Mouse (Mus musculus): ENCODE measurements around the gene Elmo1.

Elmo1 gene

DNA sequence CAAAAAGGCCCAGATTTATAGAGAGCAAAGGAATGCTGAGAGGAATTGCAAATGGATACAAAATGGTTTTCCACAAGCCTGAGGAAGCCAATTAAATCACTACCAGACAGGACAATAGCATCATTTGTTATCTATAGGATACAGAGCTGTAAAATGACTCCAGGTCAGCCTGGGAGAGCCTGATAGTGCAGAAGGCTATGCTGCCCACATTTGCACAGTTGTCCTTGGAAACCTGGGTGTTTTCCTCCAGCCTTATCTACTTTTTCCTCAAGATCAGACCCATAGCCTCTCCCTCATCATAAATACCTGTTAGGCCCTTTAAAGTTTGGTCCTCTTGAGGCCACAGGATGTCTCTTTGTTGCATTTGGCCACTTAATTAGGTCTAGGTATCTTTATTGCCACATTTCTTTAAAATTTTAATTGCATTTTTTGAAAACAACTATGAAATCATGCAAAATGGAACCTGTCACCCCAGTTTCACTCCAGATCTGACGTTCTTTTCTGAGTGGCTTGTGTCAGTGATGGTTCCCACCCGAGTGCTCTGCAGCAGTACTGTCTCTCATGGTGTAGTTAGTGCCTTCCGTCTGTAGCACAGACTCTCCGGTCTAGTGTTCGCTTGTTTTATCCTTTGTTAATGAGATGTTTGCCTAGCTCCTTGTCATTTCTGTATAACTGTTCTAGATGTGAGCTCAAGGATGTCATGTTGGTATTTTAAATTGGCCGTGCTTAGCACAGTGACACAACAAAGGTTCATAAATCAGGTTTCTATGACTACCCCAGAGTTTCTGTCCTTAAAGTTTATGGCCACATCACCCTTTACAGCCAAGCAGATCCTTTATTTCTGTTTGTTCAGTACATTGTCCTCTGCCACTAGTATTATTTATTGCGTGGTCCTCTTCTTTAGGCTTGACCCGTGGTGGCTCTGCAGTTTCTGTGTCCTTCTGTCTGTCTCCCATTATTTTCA is 167.4 kb downstream of the Elmo1 start:
- DNase-seq (ENCODE audit: low spot score in 2 of 2) = no peak

- no peak for DNase-seq (ENCODE audit: low spot score in 2 of 2)
Observed at GRCm38 (mm10) chr13:20263173-20263572, 172.8 kb downstream of the Elmo1 start.

DNA sequence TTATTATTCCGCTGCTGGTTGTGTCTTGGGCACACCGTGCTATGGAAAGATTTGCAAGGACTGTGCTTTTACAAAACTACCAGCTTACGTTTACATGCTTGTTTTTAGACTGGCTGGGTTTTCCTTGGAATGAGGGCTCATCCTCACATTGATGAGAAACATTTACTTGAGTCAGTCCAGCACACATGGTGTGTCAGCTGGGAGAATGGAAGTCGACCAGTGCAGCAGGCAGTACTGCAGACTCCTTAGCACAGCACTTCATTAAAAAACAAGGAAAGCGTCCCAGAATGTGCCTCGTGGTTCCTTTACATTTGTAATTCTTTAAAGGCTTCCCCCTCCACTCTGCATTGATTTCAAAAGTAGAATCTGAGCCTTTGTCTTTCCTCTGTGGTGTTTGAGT is 179.8 kb downstream of the Elmo1 start:
- no peak for DNase-seq (ENCODE audit: low spot score in 2 of 2)

DNA sequence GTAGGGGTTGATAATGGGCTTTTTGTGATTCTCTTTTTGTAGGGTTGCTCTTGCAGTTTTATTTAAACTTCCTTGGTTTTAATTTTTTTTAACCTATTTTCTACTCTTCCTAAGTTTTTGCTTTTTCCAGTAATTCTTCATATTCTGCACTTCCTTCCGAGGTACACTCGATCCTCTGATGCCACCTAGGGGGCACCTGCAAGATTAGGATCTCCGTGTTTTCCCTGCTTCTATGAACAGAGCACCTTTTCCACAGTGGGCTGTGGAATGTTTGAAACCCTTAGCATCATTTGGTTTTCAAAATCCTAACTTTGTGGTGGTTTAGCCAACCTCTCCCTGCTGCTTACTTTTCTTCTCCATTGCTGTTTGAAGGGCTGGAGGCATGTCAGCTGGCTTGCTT is 181.4 kb downstream of the Elmo1 start:
- peak in 1 of 2 experiments; percentile 15 for DNase-seq (ENCODE audit: low spot score in 2 of 2)

- peak in 1 of 2 experiments; percentile 20 for DNase-seq (ENCODE audit: low spot score in 2 of 2)
Observed at GRCm38 (mm10) chr13:20272562-20272961, 182.2 kb downstream of the Elmo1 start.

GRCm38 (mm10) chr13:20279889-20280288 is 189.5 kb downstream of the Elmo1 start:
- DNase-seq (ENCODE audit: low spot score in 2 of 2) = no peak

- no peak for DNase-seq (ENCODE audit: low spot score in 2 of 2)
Observed at GRCm38 (mm10) chr13:20283891-20284290, 193.5 kb downstream of the Elmo1 start.

- DNase-seq (ENCODE audit: low spot score in 2 of 2) = no peak
Observed at GRCm38 (mm10) chr13:20286680-20287079, 196.3 kb downstream of the Elmo1 start.

DNA sequence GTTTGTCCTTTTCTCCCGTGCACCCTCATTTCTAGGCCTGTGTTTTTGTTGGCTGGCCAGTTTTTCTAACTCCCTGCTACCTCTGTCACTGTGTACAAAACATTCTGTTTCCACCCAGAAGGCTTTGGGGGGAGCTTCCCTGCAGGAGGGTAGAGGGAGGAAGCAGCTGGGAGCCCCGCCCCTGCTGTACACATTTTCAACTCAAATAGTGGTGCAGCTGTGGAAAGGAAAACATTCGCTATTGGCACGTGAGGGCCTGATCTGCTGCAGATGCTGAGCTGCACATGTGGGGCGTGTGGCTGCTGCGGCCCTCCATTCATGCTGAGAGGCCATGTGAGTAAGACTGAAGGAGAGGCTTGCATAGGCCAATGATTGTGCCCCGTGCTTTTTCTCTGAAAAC is 198.0 kb downstream of the Elmo1 start:
- no peak for DNase-seq (ENCODE audit: low spot score in 2 of 2)

DNA sequence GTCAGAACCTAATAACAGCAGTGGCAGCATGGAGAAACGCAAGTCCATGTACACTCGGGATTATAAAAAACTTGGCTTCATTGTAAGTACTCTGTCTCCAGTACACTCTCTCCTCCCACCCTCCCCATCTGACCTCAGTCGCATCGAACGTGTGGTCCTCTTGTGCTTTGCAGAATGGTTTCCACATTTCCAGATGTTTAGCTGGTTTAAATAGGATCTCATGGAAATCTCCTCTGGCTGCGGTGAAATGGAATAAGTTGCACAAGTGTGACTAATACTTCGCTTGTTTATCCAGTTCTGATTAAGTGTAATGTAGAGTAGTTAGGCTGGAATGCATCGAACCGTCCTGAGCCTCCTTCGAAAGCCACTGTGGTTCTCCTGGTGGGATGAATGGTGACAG is 200.0 kb downstream of the Elmo1 start:
- no peak for DNase-seq (ENCODE audit: low spot score in 2 of 2)

DNA sequence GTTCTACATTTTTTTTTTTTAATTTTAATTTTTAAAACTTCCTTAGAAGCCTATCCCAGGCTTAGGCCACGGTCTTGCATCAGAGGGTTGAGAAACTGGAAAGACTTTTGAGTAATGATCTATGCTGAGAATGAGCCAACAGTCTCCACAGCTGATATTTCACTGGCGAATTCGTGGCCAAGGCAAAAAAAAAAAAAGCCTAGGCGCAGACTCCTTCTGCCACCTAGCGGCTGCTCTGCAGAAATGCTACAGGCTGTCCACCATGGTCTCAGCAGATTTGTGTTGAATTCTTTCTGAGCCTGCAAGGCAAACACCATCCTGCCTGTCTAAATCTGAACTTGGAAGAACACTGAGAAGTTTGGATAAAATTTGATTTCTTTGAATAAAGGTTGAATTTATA is 202.0 kb downstream of the Elmo1 start:
- DNase-seq (ENCODE audit: low spot score in 2 of 2) = peak in 1 of 2 experiments; percentile 42

DNA sequence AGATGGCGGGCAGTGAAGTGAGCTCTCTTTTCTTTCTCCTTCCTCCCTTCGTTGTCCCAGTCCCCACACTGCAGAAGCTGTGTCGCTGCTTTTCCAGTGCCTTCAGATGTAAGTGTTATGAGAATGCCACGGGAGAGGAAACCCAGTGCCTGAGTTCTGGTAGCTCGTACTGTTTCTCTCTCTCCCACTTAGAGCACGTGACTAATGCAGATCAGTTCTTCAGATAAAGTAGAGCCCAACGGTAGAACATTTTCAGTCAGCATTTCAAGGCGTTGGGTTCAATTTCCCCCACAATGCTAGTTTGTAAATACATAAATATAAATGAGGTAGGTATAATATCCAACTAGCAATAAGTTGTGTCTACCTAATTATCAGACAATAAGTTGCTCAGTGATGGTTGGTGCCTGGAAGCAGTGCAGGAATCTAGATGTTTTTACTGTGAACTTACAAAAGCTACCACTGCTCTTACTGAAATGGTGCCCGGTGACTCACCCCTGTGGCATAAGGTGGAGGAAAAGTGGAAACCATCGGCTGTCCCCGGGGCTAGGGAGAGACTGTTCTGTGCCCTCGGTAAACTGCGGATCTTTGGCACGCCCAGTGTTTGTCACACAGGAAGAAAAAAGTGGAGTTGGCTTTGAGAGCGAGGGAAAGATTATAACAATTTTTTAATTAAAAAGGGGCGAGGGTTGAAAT is 205.0 kb downstream of the Elmo1 start:
- no peak for DNase-seq (ENCODE audit: low spot score in 2 of 2)

DNA sequence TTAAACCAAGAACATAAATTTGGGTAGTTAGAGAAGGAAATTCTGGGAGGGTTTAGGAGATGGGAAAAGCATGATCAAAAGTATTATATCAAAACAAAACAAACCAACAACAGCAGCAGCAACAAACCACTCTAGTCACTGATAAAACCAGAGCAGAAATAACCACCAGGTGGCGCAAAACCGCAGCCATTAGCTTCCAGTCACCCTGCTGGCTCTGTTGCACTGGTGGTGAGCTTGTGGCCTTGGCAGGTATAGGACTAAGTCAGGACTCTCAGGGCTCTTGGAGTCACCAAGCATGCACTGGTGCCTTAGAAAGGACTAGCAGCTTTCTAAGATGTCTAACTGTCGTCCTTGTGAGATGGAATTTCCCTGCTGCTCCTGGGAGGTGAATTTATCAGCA is 207.4 kb downstream of the Elmo1 start:
- peak; percentile 54 to 75 for DNase-seq (ENCODE audit: low spot score in 2 of 2)

DNA sequence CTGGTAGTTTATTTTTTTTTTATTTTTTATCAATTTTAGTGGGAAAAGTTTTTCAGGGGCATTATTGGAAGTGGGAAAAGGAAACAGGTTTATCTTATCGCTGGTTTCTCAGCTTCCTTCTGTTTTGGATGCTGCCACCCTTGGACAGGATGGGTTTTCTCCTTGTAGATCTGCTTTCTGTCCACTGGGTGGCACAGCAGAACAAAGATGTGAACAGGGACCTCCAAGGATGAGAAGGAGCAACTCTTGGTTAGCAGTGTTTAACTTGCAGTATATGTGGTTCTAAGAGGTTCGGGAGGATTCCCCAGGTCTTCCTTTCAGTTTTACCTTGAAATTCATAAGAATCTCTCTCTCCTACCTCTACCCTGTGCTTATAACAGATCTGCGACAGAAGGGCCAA is 209.0 kb downstream of the Elmo1 start:
- DNase-seq (ENCODE audit: low spot score in 2 of 2) = peak in 1 of 2 experiments; percentile 27

DNA sequence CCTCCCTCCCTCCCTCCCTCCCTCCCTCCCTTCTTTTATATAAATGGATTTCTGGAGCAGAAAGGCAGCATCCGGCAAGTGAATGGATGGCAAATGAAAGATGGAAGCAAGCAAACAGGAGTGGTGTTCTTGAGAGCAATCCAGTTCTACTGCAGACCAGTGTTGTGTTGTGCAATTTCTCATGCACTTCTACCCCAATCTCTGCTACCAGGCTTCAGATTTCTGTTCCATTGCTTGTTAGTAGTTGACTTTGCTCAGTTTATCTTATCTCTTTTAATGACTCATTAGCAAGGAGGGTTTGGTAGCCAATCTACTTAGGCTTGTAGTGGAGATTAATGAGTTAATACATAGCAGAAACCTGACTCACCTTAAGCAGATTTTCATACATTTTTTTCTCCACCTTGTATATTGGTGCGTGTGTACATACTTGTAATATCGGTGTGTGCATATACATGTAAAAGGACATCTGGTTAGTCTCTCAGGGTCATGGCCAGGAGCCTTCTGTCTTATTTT is 209.7 kb downstream of the Elmo1 start:
- DNase-seq (ENCODE audit: low spot score in 2 of 2) = no peak

- DNase-seq (ENCODE audit: low spot score in 2 of 2) = no peak
Observed at GRCm38 (mm10) chr13:20300626-20301025, 210.2 kb downstream of the Elmo1 start.

- no peak for DNase-seq (ENCODE audit: low spot score in 2 of 2)
Observed at GRCm38 (mm10) chr13:20301760-20302159, 211.4 kb downstream of the Elmo1 start.

GRCm38 (mm10) chr13:20305621-20306020 is 215.2 kb downstream of the Elmo1 start:
- no peak for DNase-seq (ENCODE audit: low spot score in 2 of 2)

GRCm38 (mm10) chr13:20306180-20307177 is 216.1 kb downstream of the Elmo1 start:
- DNase-seq (ENCODE audit: low spot score in 2 of 2) = no peak

DNA sequence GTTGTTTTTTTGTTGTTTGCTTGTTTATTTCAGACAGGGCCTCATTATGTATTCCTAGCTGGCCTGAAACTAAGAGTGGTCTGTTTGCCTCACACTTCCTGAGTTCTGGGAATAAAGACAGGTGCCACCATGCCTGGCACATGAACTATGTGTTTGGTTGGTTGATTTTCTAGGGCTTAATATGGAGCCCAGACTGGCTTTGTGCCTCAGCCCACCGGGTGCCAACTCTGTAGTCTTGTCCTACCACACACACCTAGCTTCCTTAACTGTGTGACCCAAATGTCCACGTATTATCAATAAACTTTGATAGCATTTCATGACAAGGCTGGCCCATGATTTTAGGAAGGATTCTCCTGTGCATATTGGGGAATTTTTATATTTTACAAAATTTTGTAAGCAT is 217.0 kb downstream of the Elmo1 start:
- no peak for DNase-seq (ENCODE audit: low spot score in 2 of 2)

DNA sequence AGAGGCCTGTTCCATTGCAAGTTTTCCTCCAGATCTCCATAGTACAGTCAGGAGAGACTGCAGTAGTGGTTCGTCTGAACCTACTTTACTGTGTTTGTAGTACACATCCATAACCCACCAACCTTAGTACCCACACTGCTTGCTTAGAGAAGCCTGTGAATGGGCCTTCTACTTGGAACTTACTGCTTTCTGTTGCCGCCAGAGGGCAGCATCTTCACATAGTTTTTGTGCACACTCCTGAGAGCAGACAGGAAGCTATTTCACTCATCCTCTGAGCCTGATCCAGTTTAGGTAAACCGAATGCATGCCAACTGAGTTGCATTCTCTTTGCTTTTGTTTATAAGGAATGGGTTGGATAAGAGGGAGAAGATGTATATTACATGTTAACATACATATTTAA is 221.2 kb downstream of the Elmo1 start:
- DNase-seq (ENCODE audit: low spot score in 2 of 2) = peak; percentile 67 to 85

Measured in cerebellum, postnatal 4 days (tissue).